ENCODE assay signal across 11 mouse cellular contexts in the genomic region with DNA sequence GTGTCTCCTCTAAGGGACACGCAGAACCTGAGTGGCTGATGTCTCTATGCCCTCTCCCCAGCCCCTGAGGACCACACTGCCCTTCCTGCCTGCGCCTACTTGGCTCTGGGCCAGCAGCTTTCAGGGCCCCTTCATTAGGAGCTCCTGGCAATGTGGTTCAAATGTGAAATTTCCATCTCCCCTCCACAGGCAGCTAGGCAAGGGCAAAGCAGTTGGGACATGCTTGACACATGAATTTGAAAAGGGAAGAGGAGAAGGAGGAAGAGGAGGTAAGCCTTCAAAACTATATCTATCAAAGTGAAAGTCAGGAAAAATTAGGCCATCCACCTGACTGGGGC.
DNase-seq lines count a peak whose midpoint lies in the region; ATAC-seq lines count a peak whose summit lies in the region.
"Had no signal": no experiment of that assay in that cellular context is flagged by ENCODE, and none has a peak within 500 bp of the region (broad histone marks: within the 10 kb centered on the region; RNA-seq: fewer than 3 reads in every experiment).

No protein-coding gene starts in this region.

- no peaks in the 10 kb centered on the region for H3K9me3 ChIP-seq in heart, embryonic 15.5 days (replicated peaks)
- no peaks in the 10 kb centered on the region for H3K9me3 ChIP-seq in limb, embryonic 10.5 days (replicated peaks)
- no peaks in the 10 kb centered on the region for H3K9me3 ChIP-seq in stomach, embryonic 15.5 days
- H3K9me3 ChIP-seq: midbrain, embryonic 10.5 days had no signal

- intact Hi-C loops in heart, postnatal 14 days (cut with DNase I) = no loop called here

- no peak for ATAC-seq in heart, embryonic 15.5 days (replicated peaks; ENCODE audit: insufficient number of reproducible peaks, insufficient read depth, low FRiP score, low read depth)
- ATAC-seq in stomach, embryonic 15.5 days (ENCODE audit: insufficient read depth, low FRiP score, low read depth) = no peak

- no peaks in the 10 kb centered on the region; the same call in 1 of the 2 replicates for H3K27me3 ChIP-seq in heart, embryonic 15.5 days
- H3K27me3 ChIP-seq in limb, embryonic 10.5 days (ENCODE audit: low read depth, poor library complexity, severe bottlenecking) = no peaks in the 10 kb centered on the region
- no peaks in the 10 kb centered on the region for H3K27me3 ChIP-seq in stomach, embryonic 15.5 days (replicated peaks)

- no peak for DNase-seq in heart, postnatal 14 days
- DNase-seq in thymus, postnatal 14 days = peak; percentile 14
- DNase-seq in thymus, postnatal 36 days = no peak
- DNase-seq in limb, embryonic 10.5 days (ENCODE audit: low spot score) = no peak
- DNase-seq in ovary, postnatal 36 days (ENCODE audit: low spot score) = no peak
- no peak for DNase-seq in urinary bladder, postnatal 10 days (ENCODE audit: low spot score)
- DNase-seq: cerebellum, adult 11 months; kidney, adult 9 months had no signal

- peak overlapping the region; percentile 9; the same call in 1 of the 2 replicates for H3K27ac ChIP-seq in heart, embryonic 15.5 days
- H3K27ac ChIP-seq in limb, embryonic 10.5 days = peak overlapping the region; percentile 9; the same call in 1 of the 2 replicates
- peak overlapping the region; percentile 44; the same call in 1 of the 2 replicates for H3K27ac ChIP-seq in stomach, embryonic 15.5 days
- H3K27ac ChIP-seq: midbrain, embryonic 10.5 days had no signal

- H3K9ac ChIP-seq in heart, embryonic 15.5 days = no peak overlapping the region
- no peak overlapping the region for H3K9ac ChIP-seq in stomach, embryonic 15.5 days

- peak overlapping the region; percentile 18; the same call in 1 of the 2 replicates for H3K4me2 ChIP-seq in heart, embryonic 15.5 days
- peak overlapping the region; percentile 34 for H3K4me2 ChIP-seq in stomach, embryonic 15.5 days

- peaks cover 17% of the 10 kb centered on the region for H3K4me1 ChIP-seq in heart, embryonic 15.5 days (replicated peaks)
- H3K4me1 ChIP-seq in limb, embryonic 10.5 days = peaks cover 38% of the 10 kb centered on the region
- H3K4me1 ChIP-seq in stomach, embryonic 15.5 days = peaks cover 10% of the 10 kb centered on the region; the same call in 1 of the 2 replicates

- 32% methylated on average over 2 of the region's 2 CpGs for WGBS in heart, embryonic 15.5 days
- 68% methylated on average over 2 of the region's 2 CpGs for WGBS in limb, embryonic 10.5 days
- 24% methylated on average over 2 of the region's 2 CpGs for WGBS in stomach, embryonic 15.5 days

- H3K4me3 ChIP-seq in heart, embryonic 15.5 days = no peak overlapping the region
- no peak overlapping the region for H3K4me3 ChIP-seq in limb, embryonic 10.5 days
- no peak overlapping the region for H3K4me3 ChIP-seq in stomach, embryonic 15.5 days (replicated peaks)
- H3K4me3 ChIP-seq: midbrain, embryonic 10.5 days had no signal

- H3K36me3 ChIP-seq in heart, embryonic 15.5 days = no peaks in the 10 kb centered on the region
- no peaks in the 10 kb centered on the region for H3K36me3 ChIP-seq in limb, embryonic 10.5 days
- no peaks in the 10 kb centered on the region for H3K36me3 ChIP-seq in stomach, embryonic 15.5 days
- H3K36me3 ChIP-seq: midbrain, embryonic 10.5 days had no signal
